Mouse (Mus musculus): ENCODE measurements around the gene Mtnr1b. TPM values are rescaled to one million over a fixed set of nuclear protein-coding genes. Genes with fewer than 3 reads are reported as not detected.

The Mtnr1b gene
- not detected in 2 replicates for polyA plus RNA-seq (2015; fragmentation: Nextera tagmentation; extraction: Ambion mirVana)

DNA sequence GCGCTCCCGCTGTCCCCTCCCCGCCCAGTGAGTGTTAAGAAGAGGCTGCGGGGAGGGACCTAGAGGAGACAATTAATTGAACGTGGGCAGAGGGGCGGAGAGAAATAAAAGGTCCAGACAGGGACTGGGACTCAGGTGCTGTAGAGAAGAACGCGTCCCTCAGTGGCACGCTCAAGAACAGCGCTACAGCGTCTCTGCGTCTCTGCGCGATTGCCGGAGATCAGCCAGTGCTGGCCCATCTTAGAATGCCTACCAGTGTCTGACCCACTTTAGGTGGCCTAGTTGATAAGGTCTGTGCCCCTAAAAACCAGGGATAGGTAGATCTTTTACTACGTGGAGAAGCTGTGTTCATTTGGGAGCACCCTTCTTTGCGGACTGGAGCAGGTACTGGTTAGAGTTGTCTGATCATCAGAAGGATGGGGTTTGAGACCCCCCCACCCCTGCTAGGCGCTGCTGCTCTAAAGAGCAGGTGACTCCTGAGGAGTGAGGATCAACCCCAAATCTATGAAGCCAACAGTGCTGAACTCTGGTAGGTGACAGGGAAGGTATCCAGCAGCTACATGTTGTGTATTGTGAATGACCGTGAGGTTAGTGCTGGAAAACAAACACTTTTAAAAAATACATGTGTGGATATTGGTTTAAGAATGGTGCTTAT is at the start of gene Mtnr1b:
TSS of gene Mtnr1b (minus strand) at position 51 of the 655 bp plus-strand sequence.

Other genes starting within 250 kb of the Mtnr1b start
- 0.13 and 0.37 TPM in 2 replicates for gene Deup1, start 246.6 kb downstream of the Mtnr1b start, polyA plus RNA-seq (2015; fragmentation: Nextera tagmentation; extraction: Ambion mirVana)
- gene Slc36a4, start 164.8 kb downstream of the Mtnr1b start, polyA plus RNA-seq (2015; fragmentation: Nextera tagmentation; extraction: Ambion mirVana) = 8.1 and 9.8 TPM in 2 replicates

Data from urinary bladder, postnatal 0 days (tissue).